Mouse (Mus musculus) spleen, adult 2 months (tissue): ENCODE measurements at regions not wholly inside any gene's neighbourhood (a gene's known extent, or its start where the extent isn't known, plus 50 kb on each side); places are given as distances from the start of the nearest gene placed in this dataset.

Experiments
- CTCF ChIP-seq: fragments of 200-500 bp; IDR thresholded peaks from 2 replicates; pipeline ENCODE4 v1.5.1; 2011; ENCODE audit warnings: mild to moderate bottlenecking, inconsistent platforms; ENCODE audit not compliant: insufficient read depth, insufficient read length, insufficient replicate concordance; ENCODE audit errors: extremely low read depth
- POLR2A ChIP-seq: fragments of 200-500 bp; IDR thresholded peaks from 2 replicates; pipeline ENCODE4 v1.6.1; 2011; ENCODE audit warnings: low read depth, low read length, inconsistent platforms

- no peak for TF ChIP-seq CTCF
- no peak for TF ChIP-seq POLR2A
Observed at GRCm38 (mm10) chr15:68401006-68401405, 1900.3 kb upstream of the Lrrc6 start.
